Mouse (Mus musculus) liver, embryonic 14.5 days (tissue): Measurements from ENCODE around the gene Gjb5.

Experiments
- CTCF ChIP-seq: IDR thresholded peaks from 2 replicates; pipeline ENCODE4 v1.5.1; 2016; ENCODE audit warnings: antibody characterized with exemption, low read depth, control low read depth
- EP300 ChIP-seq: IDR thresholded peaks from 2 replicates; pipeline ENCODE4 v1.6.1; 2016; ENCODE audit warnings: antibody characterized with exemption, low read depth

DNA sequence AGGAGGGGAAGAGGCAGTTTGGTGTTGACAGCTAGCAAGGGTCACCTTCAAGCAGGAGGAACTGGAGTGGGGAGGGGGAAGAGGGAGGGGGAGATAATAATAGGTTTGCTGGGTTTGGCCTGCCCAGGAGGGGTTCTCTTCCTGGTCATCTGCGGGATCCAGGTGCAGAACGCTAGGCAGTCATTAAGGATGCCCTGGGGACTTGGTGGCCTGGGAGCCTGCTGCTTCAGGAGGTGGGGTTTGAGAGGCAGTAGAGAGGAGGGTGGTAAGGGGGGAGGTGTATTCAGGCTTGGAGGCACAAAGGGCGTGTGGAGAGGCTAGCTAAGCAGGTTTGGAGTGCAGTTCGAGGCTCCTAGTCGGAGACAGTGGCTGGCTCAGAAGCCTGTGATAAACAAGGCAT lies 7.5 kb upstream of the Gjb5 start:
- TF ChIP-seq CTCF (no peak), EP300 (no peak)
